Mouse (Mus musculus) liver, embryonic 13.5 days (tissue): ENCODE results near the gene Crabp2. TPM values are rescaled to one million over a fixed set of nuclear protein-coding genes. Genes with fewer than 3 reads are reported as not detected.
A peak's percentile ranks its signal among the peaks of the same experiment; 100 is the strongest.

Experiments
- ATAC-seq: fragments of 200-750 bp; cut with Nextera tagmentation; 2 replicates; pipeline ENCODE4 v1.8.0; 2017; ENCODE audit warnings: low read depth, mild to moderate bottlenecking, moderate number of reproducible peaks, moderate library complexity
- DNase-seq: peaks from one replicate; pipeline ENCODE4 v3.0.0; 2022
- H3K27ac ChIP-seq: fragments of 300-500 bp; sonication (generic); 2 replicates; pipeline ENCODE4 v1.5.1; 2015; ENCODE audit warnings: moderate library complexity, mild to moderate bottlenecking, inconsistent platforms
- H3K27me3 ChIP-seq: fragments of 300-500 bp; sonication (generic); 2 replicates; pipeline ENCODE4 v1.6.1; 2015; ENCODE audit warnings: mild to moderate bottlenecking, inconsistent platforms
- H3K36me3 ChIP-seq: fragments of 300-500 bp; sonication (generic); 2 replicates; pipeline ENCODE4 v1.6.1; 2015; ENCODE audit warnings: mild to moderate bottlenecking, inconsistent platforms
- H3K4me1 ChIP-seq: fragments of 300-500 bp; sonication (generic); replicated peaks from 2 replicates; pipeline ENCODE4 v1.6.1; 2015; ENCODE audit warnings: inconsistent platforms
- H3K4me2 ChIP-seq: fragments of 300-500 bp; sonication (generic); 2 replicates; pipeline ENCODE4 v1.6.1; 2015; ENCODE audit warnings: inconsistent platforms, mild to moderate bottlenecking, moderate library complexity
- H3K4me3 ChIP-seq: fragments of 300-500 bp; sonication (generic); replicated peaks from 2 replicates; pipeline ENCODE4 v1.5.1; 2015; ENCODE audit warnings: mild to moderate bottlenecking, inconsistent platforms
- H3K9ac ChIP-seq: fragments of 300-500 bp; sonication (generic); 2 replicates; pipeline ENCODE4 v1.6.1; 2015; ENCODE audit warnings: mild to moderate bottlenecking, inconsistent platforms
- H3K9me3 ChIP-seq: fragments of 300-500 bp; sonication (generic); replicated peaks from 2 replicates; pipeline ENCODE4 v1.6.1; 2016; ENCODE audit warnings: inconsistent platforms
- WGBS: fragments of 180-500 bp; shearing (Covaris S2); methylation state at CpG from one replicate; pipeline ENCODE4 v1.1.7; 2015; ENCODE audit not compliant: insufficient replicate concordance; 5-methylcytosine and 5-hydroxymethylcytosine counted together
- polyA plus RNA-seq: library from polyadenylated mRNA; unstranded; fragments of >200 nt; fragmentation: Nextera tagmentation; extraction: Ambion mirVana; gene quantifications from 2 replicates; pipeline ENCODE4 v1.2.1, GENCODE M21; 2015

Crabp2 gene
- polyA plus RNA-seq, 1 experiment from 2014 or later: 2.3 TPM

DNA sequence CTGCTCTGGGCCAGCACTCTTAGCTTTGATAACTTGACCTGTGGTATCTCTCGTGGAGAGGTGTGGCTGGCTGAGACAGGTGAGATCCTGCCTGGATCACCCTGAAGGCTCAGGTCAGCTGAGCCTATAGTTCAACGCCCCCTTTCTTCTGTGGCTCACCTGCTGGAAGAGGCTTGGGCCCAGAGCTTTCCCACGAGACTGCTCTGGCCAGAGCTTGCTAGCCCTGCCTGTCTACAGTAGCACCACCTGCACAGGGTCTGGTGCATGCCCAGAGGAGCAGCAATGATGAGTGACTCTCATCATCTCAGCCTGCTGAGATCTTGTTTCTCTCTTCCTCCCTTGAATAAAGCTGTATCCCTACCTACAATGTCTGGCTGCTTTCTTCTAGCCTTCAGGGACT lies 31.6 kb downstream of the Crabp2 start:
- Histone ChIP-seq H3K4me2 (no peak overlapping the region), H3K27me3 (peaks cover 46% of the 10 kb centered on the region), H3K9me3 (no peaks in the 10 kb centered on the region), H3K4me1 (peaks cover 36% of the 10 kb centered on the region), H3K9ac (no peak overlapping the region), H3K27ac (no peak overlapping the region), H3K4me3 (no peak overlapping the region), H3K36me3 (no peaks in the 10 kb centered on the region)
- DNase-seq: no peak
- no peak for ATAC-seq
- 53% methylated on average over 3 of the region's 3 CpGs for WGBS

DNA sequence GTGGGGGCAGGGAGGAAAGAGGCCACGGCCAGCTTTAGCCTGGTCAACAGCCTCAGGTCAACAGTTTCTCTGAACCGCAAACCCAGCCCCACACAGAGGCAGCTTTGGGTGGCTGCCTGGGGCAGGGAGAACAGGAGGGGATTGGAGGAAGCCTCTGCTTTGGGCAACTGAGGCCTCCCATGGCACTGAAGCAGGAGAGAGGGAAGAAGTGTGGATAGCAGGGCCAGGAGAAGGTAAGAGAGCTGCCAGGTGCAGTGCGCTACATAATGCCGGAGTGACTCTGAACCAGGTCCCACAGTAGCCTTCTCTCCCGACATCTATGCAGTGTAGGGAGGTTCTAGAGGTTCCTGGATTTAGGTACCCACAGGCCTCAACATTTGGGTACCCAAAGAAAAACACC lies 32.3 kb downstream of the Crabp2 start:
- Histone ChIP-seq H3K9me3 (no peaks in the 10 kb centered on the region), H3K4me1 (peaks cover 36% of the 10 kb centered on the region), H3K4me2 (no peak overlapping the region), H3K27me3 (peaks cover 46% of the 10 kb centered on the region), H3K36me3 (no peaks in the 10 kb centered on the region), H3K4me3 (no peak overlapping the region), H3K9ac (no peak overlapping the region), H3K27ac (no peak overlapping the region)
- 60% methylated on average over 5 of the region's 5 CpGs for WGBS
- DNase-seq (no peak), ATAC-seq (no peak)

- peaks cover 48% of the 10 kb centered on the region for H3K27me3 ChIP-seq
- no peak for DNase-seq
These were observed 32.8 kb downstream of the Crabp2 start for GRCm38 (mm10) chr3:87981214-87981760.

GRCm38 (mm10) chr3:87981894-87982835 lies 33.7 kb downstream of the Crabp2 start:
- Histone ChIP-seq H3K27ac (peak overlapping the region; percentile 74), H3K9me3 (no peaks in the 10 kb centered on the region), H3K36me3 (no peaks in the 10 kb centered on the region), H3K27me3 (peaks cover 48% of the 10 kb centered on the region), H3K4me3 (no peak overlapping the region), H3K9ac (no peak overlapping the region), H3K4me2 (peak overlapping the region; percentile 25; the same call in 1 of the 2 replicates), H3K4me1 (peaks cover 48% of the 10 kb centered on the region)
- DNase-seq (no peak), ATAC-seq (peak; percentile 30)
- WGBS: 32% methylated on average over 12 of the region's 12 CpGs

More at GRCm38 (mm10) chr3:87981214-87981760, 32.8 kb downstream of the Crabp2 start:
- Histone ChIP-seq H3K9me3 (no peaks in the 10 kb centered on the region), H3K4me3 (no peak overlapping the region), H3K27ac (no peak overlapping the region), H3K9ac (no peak overlapping the region), H3K4me2 (no peak overlapping the region), H3K4me1 (peaks cover 39% of the 10 kb centered on the region), H3K36me3 (no peaks in the 10 kb centered on the region)
- no peak for ATAC-seq
- WGBS: 57% methylated on average over 6 of the region's 6 CpGs

GRCm38 (mm10) chr3:87982836-87983601 lies 34.6 kb downstream of the Crabp2 start:
- ATAC-seq (peak; percentile 49), DNase-seq (no peak)
- WGBS: 16% methylated on average over 13 of the region's 13 CpGs
- H3K4me1 ChIP-seq: peaks cover 57% of the 10 kb centered on the region
- H3K9me3 ChIP-seq: no peaks in the 10 kb centered on the region
- H3K36me3 ChIP-seq: no peaks in the 10 kb centered on the region
- peak overlapping the region; percentile 74 for H3K27ac ChIP-seq
- 0 out of 2 replicates have a peak overlapping the region, but pooled peaks have one; percentile 13 for H3K9ac ChIP-seq
- peaks cover 49% of the 10 kb centered on the region for H3K27me3 ChIP-seq
- H3K4me2 ChIP-seq: peak overlapping the region; percentile 38
- peak overlapping the region; percentile 14; the same call in 1 of the 2 replicates for H3K4me3 ChIP-seq

DNA sequence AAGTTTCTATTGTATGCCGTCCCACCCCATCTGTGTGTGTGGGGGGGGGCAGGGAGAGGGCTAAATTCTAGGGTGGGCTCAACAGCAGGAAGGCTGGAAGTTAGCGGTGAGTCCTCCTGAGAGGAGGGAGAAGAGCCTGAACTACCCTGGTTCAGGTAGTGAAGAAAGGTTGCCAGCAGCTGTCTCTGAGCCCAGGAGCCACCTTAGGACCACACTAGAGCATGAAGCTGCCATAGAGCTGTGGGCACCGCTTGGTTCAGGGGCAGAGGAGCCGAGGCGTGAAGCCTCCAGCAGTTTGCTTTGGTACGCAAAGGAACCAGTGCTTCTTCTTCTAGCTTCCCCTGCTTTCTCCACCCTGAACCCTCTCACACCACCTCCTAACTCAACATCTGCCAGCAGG lies 35.2 kb downstream of the Crabp2 start:
- WGBS: 58% methylated on average over 6 of the region's 6 CpGs
- peak overlapping the region; percentile 38 for H3K4me2 ChIP-seq
- ATAC-seq (no peak), DNase-seq (no peak)
- no peak overlapping the region for H3K9ac ChIP-seq
- peaks cover 49% of the 10 kb centered on the region for H3K27me3 ChIP-seq
- H3K9me3 ChIP-seq: no peaks in the 10 kb centered on the region
- peak overlapping the region; percentile 74; the same call in 1 of the 2 replicates for H3K27ac ChIP-seq
- H3K4me3 ChIP-seq: no peak overlapping the region
- H3K36me3 ChIP-seq: no peaks in the 10 kb centered on the region
- peaks cover 63% of the 10 kb centered on the region for H3K4me1 ChIP-seq

DNA sequence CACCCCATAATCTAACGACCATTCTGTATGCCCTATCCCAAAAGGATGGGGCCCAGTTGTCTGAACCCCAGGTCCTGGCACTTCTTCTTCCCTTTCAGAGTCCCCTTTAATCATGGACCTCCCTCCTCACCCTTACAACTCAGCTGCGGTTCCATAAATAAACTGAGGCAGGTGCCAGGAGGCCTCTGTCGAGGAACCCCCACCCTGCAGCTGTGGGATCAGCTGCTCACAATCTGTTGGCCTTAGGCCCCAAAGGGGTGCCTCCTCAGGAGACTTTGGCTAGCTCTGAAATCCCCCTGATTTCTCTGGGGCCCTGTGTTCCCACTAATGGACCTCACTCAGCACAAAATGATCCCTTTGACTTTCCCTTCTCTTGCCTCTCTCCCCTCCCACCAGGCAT lies 35.6 kb downstream of the Crabp2 start:
- Histone ChIP-seq H3K9me3 (no peaks in the 10 kb centered on the region), H3K4me3 (no peak overlapping the region), H3K4me2 (no peak overlapping the region), H3K27ac (no peak overlapping the region), H3K4me1 (peaks cover 65% of the 10 kb centered on the region), H3K27me3 (peaks cover 49% of the 10 kb centered on the region), H3K36me3 (no peaks in the 10 kb centered on the region), H3K9ac (no peak overlapping the region)
- no peak for ATAC-seq
- 47% methylated on average over 3 of the region's 3 CpGs for WGBS
- no peak for DNase-seq

- ATAC-seq: no peak
- Histone ChIP-seq H3K9me3 (no peaks in the 10 kb centered on the region), H3K36me3 (no peaks in the 10 kb centered on the region), H3K4me1 (peaks cover 65% of the 10 kb centered on the region), H3K4me3 (no peak overlapping the region), H3K27me3 (peaks cover 56% of the 10 kb centered on the region), H3K27ac (peak overlapping the region; percentile 4; the same call in 1 of the 2 replicates), H3K9ac (no peak overlapping the region), H3K4me2 (no peak overlapping the region)
- no peak for DNase-seq
- 54% methylated on average over 12 of the region's 12 CpGs for WGBS
These were observed 37.2 kb downstream of the Crabp2 start for GRCm38 (mm10) chr3:87985505-87986320.

GRCm38 (mm10) chr3:87986868-87987267 lies 38.4 kb downstream of the Crabp2 start:
- Histone ChIP-seq H3K4me1 (peaks cover 55% of the 10 kb centered on the region), H3K4me2 (peak overlapping the region; percentile 69), H3K27me3 (peaks cover 62% of the 10 kb centered on the region), H3K4me3 (peak overlapping the region; percentile 48), H3K9me3 (no peaks in the 10 kb centered on the region), H3K27ac (no peak overlapping the region), H3K9ac (peak overlapping the region; percentile 47), H3K36me3 (no peaks in the 10 kb centered on the region)
- WGBS: under 1% methylated on average over 17 of the region's 17 CpGs
- DNase-seq: peak; percentile 87
- ATAC-seq: peak; percentile 69

DNA sequence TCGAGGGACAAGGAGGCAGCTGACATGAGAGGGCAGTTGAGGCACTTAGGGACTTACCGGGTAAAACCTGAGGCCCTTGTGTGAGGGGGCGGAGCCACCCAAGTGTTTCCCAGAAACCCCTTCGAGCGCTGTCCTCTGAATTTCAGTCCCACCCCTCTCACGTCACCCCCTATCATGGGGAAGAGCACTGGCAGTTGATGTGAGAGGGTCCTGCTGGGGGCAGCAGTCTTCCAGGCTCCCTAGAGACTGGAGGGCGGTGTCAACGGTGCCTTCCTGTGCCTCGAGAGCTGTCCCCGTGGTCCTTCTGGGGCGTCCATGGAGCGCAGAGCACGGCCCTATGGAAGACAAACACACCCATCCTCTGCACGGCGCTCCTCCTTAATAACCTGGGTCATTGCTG lies 39.2 kb downstream of the Crabp2 start:
- H3K4me3 ChIP-seq: peak overlapping the region; percentile 48
- peaks cover 67% of the 10 kb centered on the region for H3K27me3 ChIP-seq
- peaks cover 47% of the 10 kb centered on the region for H3K4me1 ChIP-seq
- no peaks in the 10 kb centered on the region for H3K36me3 ChIP-seq
- peak overlapping the region; percentile 69 for H3K4me2 ChIP-seq
- H3K9ac ChIP-seq: peak overlapping the region; percentile 47; the same call in 1 of the 2 replicates
- H3K9me3 ChIP-seq: no peaks in the 10 kb centered on the region
- ATAC-seq: peak; percentile 57
- DNase-seq: peak; percentile 65
- under 1% methylated on average over 15 of the region's 15 CpGs for WGBS
- H3K27ac ChIP-seq: no peak overlapping the region
